Mouse (Mus musculus) neural tube, embryonic 11.5 days (tissue): Measurements from ENCODE around the gene Espl1. TPM values are rescaled to one million over a fixed set of nuclear protein-coding genes. Genes with fewer than 3 reads are reported as not detected.

Source experiments
- ATAC-seq: fragments of 200-750 bp; cut with Nextera tagmentation; 2 replicates; pipeline ENCODE4 v1.8.0; 2017; ENCODE audit warnings: moderate number of reproducible peaks, mild to moderate bottlenecking, moderate TSS enrichment, moderate library complexity; ENCODE audit not compliant: insufficient read depth, low FRiP score, low TSS enrichment
- DNase-seq: peaks from one replicate; pipeline ENCODE4 v3.0.0-alpha.2; 2015; ENCODE audit warnings: low spot score
- H3K27ac ChIP-seq: fragments of 300-500 bp; sonication (generic); 2 replicates; pipeline ENCODE4 v1.5.1; 2014; ENCODE audit warnings: low read depth, mild to moderate bottlenecking, low read length
- H3K27me3 ChIP-seq: fragments of 300-500 bp; sonication (generic); 2 replicates; pipeline ENCODE4 v1.6.1; 2014; ENCODE audit warnings: mild to moderate bottlenecking, low read length, mixed read lengths; ENCODE audit not compliant: control insufficient read depth, insufficient read depth
- H3K36me3 ChIP-seq: fragments of 300-500 bp; sonication (generic); 2 replicates; pipeline ENCODE4 v1.6.1; 2014; ENCODE audit warnings: mild to moderate bottlenecking, low read length, moderate library complexity, mixed read lengths; ENCODE audit not compliant: control insufficient read depth, insufficient read depth
- H3K4me1 ChIP-seq: fragments of 300-500 bp; sonication (generic); 2 replicates; pipeline ENCODE4 v1.6.1; 2014; ENCODE audit warnings: low read length, mixed read lengths; ENCODE audit not compliant: control insufficient read depth, insufficient read depth
- H3K4me2 ChIP-seq: fragments of 300-500 bp; sonication (generic); 2 replicates; pipeline ENCODE4 v1.6.1; 2014; ENCODE audit warnings: low read depth, mild to moderate bottlenecking, moderate library complexity
- H3K4me3 ChIP-seq: fragments of 300-500 bp; sonication (generic); 2 replicates; pipeline ENCODE4 v1.5.1; 2014; ENCODE audit warnings: low read depth, low read length
- H3K9ac ChIP-seq: fragments of 300-500 bp; sonication (generic); 2 replicates; pipeline ENCODE4 v1.6.1; 2014; ENCODE audit warnings: mild to moderate bottlenecking, low read length
- H3K9me3 ChIP-seq: fragments of 300-500 bp; sonication (generic); 2 replicates; pipeline ENCODE4 v1.6.1; 2016; ENCODE audit warnings: low read length; ENCODE audit not compliant: control insufficient read depth
- WGBS: fragments of 180-500 bp; shearing (Covaris S2); extraction: QIAGEN DNeasy Blood & Tissue Kit; methylation state at CpG from one replicate; pipeline ENCODE4 v1.1.7; 2014; 5-methylcytosine and 5-hydroxymethylcytosine counted together
- polyA plus RNA-seq: library from polyadenylated mRNA; unstranded; fragments of >200 nt; fragmentation: Nextera tagmentation; extraction: Ambion mirVana; gene quantifications from 2 replicates; pipeline ENCODE4 v1.2.1, GENCODE M21; 2014

Espl1 gene
- polyA plus RNA-seq, 1 experiment from 2014 or later = 36.2 TPM

- Histone ChIP-seq H3K27me3 (peaks cover 17% of the 10 kb centered on the region; the same call in 1 of the 2 replicates), H3K9ac (no peak overlapping the region), H3K4me2 (peak overlapping the region; percentile 96), H3K4me1 (peaks cover 5% of the 10 kb centered on the region; the same call in 1 of the 2 replicates), H3K36me3 (no peaks in the 10 kb centered on the region), H3K9me3 (no peaks in the 10 kb centered on the region), H3K4me3 (peak overlapping the region; percentile 16; the same call in 1 of the 2 replicates), H3K27ac (0 out of 2 replicates have a peak overlapping the region, but pooled peaks have one; percentile 29)
- DNase-seq (no peak), ATAC-seq (no peak; the same call in 1 of the 2 replicates)
- WGBS = 55% methylated on average over 10 of the region's 14 CpGs
Measured at GRCm38 (mm10) chr15:102255547-102256255, 40.4 kb upstream of the Espl1 start.

DNA sequence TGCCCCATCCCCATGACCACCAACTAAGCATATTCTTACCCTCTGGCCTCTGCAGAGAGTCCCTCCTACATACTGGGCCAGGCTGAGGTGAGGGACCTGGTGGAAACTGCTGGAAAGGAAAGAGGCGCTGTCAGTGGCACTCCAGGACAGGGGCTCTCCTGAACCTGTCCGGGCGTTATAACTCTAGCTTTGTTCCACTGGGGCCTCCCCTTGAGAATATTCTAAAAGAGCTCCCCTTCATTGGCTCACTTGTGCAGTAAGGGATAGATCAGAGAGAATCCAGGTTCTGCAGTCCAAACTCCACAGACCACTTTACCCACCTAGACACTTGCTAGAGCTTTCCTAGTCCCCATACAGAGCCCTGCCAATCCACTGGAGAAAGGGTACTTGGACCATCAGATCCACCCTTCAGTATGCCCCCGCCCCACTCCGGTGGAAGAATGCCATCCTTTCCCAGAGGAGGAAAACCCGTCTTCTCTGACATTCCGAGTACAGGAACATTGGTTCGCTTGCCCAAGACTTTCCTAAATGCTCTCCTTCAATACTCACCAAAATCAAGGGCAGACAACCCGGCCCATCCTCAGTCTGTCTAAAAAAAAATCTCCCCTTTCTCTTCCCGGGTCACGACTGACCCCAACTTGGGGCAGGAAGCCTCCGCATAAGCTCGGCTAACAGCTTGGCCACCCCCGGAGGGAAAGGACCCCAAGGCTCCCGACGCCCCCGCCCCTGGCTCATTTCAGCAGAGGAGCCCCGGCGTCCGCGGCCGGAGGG lies 39.5 kb upstream of the Espl1 start:
- Histone ChIP-seq H3K9ac (peak overlapping the region; percentile 54), H3K4me3 (peak overlapping the region; percentile 55), H3K9me3 (no peaks in the 10 kb centered on the region), H3K4me1 (peaks cover 5% of the 10 kb centered on the region; the same call in 1 of the 2 replicates), H3K27me3 (peaks cover 17% of the 10 kb centered on the region; the same call in 1 of the 2 replicates), H3K36me3 (no peaks in the 10 kb centered on the region), H3K4me2 (peak overlapping the region; percentile 96), H3K27ac (0 out of 2 replicates have a peak overlapping the region, but pooled peaks have one; percentile 14)
- no peak for DNase-seq
- ATAC-seq = no peak
- 10% methylated on average over 22 of the region's 22 CpGs for WGBS

- Histone ChIP-seq H3K27ac (0 out of 2 replicates have a peak within 1 kb of the TSS, but pooled peaks have one; percentile 14), H3K36me3 (no peaks in the 10 kb centered on the region), H3K4me1 (peaks cover 5% of the 10 kb centered on the region; the same call in 1 of the 2 replicates), H3K9ac (peak within 1 kb of the TSS; percentile 54), H3K9me3 (no peaks in the 10 kb centered on the region), H3K27me3 (peaks cover 17% of the 10 kb centered on the region; the same call in 1 of the 2 replicates), H3K4me3 (peak within 1 kb of the TSS; percentile 55), H3K4me2 (peak within 1 kb of the TSS; percentile 96)
- DNase-seq (no peak), ATAC-seq (no peak)
- under 1% methylated on average over 37 of the region's 46 CpGs for WGBS
Measured at GRCm38 (mm10) chr15:102257202-102258075, 38.6 kb upstream of the Espl1 start, which contains the start of gene Rarg. Gene Rarg, minus strand, starts transcription at chr15:102257517.

DNA sequence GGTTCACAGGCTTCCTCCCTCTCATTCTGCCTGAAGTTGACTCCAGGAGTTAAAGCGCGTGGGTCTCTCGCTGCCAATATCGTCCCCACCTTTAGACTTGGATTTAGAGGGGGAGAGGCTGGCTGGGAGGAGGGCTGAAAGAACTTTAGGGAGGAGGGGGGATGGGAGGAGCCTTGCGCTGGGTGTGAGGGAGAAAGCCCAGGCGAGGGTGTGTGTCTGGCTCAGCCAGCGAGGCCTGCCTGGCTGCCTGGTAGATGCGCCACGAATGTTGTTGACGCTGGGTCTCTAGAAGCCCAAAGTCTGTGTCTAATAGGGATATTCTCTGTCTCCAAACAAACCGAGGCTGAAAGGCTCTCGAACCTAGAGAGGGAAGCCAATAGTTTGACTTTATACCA lies 38.0 kb upstream of the Espl1 start:
- no peaks in the 10 kb centered on the region for H3K9me3 ChIP-seq
- peaks cover 17% of the 10 kb centered on the region; the same call in 1 of the 2 replicates for H3K27me3 ChIP-seq
- H3K4me1 ChIP-seq = peaks cover 5% of the 10 kb centered on the region; the same call in 1 of the 2 replicates
- no peaks in the 10 kb centered on the region for H3K36me3 ChIP-seq
- no peak overlapping the region for H3K4me3 ChIP-seq
- no peak for DNase-seq
- WGBS = 6% methylated on average over 12 of the region's 12 CpGs
- H3K4me2 ChIP-seq = peak overlapping the region; percentile 96
- no peak overlapping the region for H3K27ac ChIP-seq
- no peak overlapping the region; the same call in 1 of the 2 replicates for H3K9ac ChIP-seq
- ATAC-seq = no peak

DNA sequence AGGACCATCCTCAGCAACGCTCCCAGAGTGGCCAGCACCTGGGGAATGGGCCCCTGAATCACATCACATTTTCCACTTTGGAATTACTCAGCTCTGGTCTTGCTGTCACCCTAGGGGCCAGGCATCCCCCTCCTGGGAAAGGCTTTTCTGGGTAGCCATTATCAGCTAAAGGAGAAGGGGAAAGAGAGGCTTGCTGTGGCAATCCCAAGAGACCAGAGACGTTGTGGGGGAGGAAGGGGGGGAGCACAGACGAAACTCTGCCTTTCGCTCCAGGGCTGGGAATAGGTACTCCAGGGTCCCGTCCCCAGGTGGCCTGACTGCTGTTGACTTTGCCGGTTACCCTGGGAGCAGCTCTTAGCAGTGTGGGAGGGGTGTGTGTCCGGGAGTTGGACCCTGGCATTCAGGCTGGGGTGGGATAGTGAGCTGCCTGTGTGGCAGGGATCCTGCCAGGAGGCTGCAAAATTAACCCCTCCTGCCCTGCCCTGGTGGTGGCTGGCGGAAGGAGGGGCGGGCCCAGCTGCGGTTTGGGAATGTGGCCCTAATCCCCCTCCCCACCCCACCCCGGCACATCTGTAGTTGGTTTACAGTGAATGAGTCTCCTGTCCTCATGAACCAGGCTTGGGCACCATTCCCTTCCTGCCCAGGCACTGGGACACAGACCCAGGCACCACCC lies 37.3 kb upstream of the Espl1 start:
- Histone ChIP-seq H3K4me3 (no peak overlapping the region), H3K36me3 (no peaks in the 10 kb centered on the region), H3K27me3 (peaks cover 17% of the 10 kb centered on the region; the same call in 1 of the 2 replicates), H3K4me1 (peaks cover 5% of the 10 kb centered on the region; the same call in 1 of the 2 replicates), H3K27ac (no peak overlapping the region), H3K4me2 (no peak overlapping the region), H3K9me3 (no peaks in the 10 kb centered on the region), H3K9ac (no peak overlapping the region)
- 14% methylated on average over 11 of the region's 11 CpGs for WGBS
- DNase-seq (no peak), ATAC-seq (no peak)

- H3K9me3 ChIP-seq = no peaks in the 10 kb centered on the region
- no peak overlapping the region for H3K9ac ChIP-seq
- H3K4me1 ChIP-seq = peaks cover 5% of the 10 kb centered on the region; the same call in 1 of the 2 replicates
- WGBS = 57% methylated on average over 7 of the region's 7 CpGs
- H3K36me3 ChIP-seq = no peaks in the 10 kb centered on the region
- no peak overlapping the region for H3K4me3 ChIP-seq
- no peak overlapping the region; the same call in 1 of the 2 replicates for H3K4me2 ChIP-seq
- ATAC-seq = no peak
- H3K27ac ChIP-seq = no peak overlapping the region
- no peak for DNase-seq
- H3K27me3 ChIP-seq = peaks cover 6% of the 10 kb centered on the region; the same call in 1 of the 2 replicates
Measured at GRCm38 (mm10) chr15:102262582-102262981, 33.5 kb upstream of the Espl1 start.

GRCm38 (mm10) chr15:102263037-102263436 lies 33.0 kb upstream of the Espl1 start:
- peaks cover 5% of the 10 kb centered on the region; the same call in 1 of the 2 replicates for H3K4me1 ChIP-seq
- ATAC-seq (no peak), DNase-seq (no peak)
- no peak overlapping the region for H3K27ac ChIP-seq
- H3K36me3 ChIP-seq = no peaks in the 10 kb centered on the region
- no peak overlapping the region; the same call in 1 of the 2 replicates for H3K4me2 ChIP-seq
- no peak overlapping the region for H3K9ac ChIP-seq
- H3K9me3 ChIP-seq = no peaks in the 10 kb centered on the region
- H3K4me3 ChIP-seq = no peak overlapping the region
- 85% methylated on average over 2 of the region's 2 CpGs for WGBS
- 0 out of 2 replicates have a peak, but pooled peaks cover 5% of the 10 kb centered on the region for H3K27me3 ChIP-seq
